Mouse (Mus musculus) olfactory bulb, adult 2 months (tissue): Measurements from ENCODE around the gene Ache.

ENCODE experiments used
- CTCF ChIP-seq: fragments of 200-500 bp; IDR thresholded peaks from 2 replicates; pipeline ENCODE4 v1.5.1; 2012; ENCODE audit warnings: low read depth, mild to moderate bottlenecking, low read length, moderate library complexity; ENCODE audit not compliant: insufficient read depth
- POLR2A ChIP-seq: fragments of 200-500 bp; IDR thresholded peaks from 2 replicates; pipeline ENCODE4 v1.6.1; 2012; ENCODE audit warnings: mild to moderate bottlenecking, low read depth, low read length, moderate library complexity; ENCODE audit not compliant: insufficient read depth

DNA sequence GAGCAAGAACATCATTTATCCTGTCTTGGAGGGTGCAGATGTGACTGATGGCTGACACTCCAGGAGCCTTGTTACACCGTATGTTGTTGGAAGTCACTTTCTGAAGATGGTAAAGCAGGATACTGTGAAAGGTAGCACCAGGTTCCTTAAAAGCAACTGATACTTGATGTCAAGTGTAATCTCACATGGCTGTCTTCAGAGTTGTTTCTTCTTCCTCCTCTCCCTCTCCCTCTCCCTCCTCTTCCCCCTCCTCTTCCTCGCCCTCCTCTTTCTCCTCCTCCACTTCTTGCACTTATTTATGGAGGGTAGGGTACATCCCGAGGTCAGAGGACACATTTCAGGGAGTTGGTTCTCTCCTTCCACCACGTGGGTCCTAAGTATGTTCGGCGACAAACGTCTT, 1.3 kb upstream of the Ache start:
- TF ChIP-seq CTCF (no peak), POLR2A (no peak)
